Mouse (Mus musculus): ENCODE data around the gene Dntt.

Gene Dntt

DNA sequence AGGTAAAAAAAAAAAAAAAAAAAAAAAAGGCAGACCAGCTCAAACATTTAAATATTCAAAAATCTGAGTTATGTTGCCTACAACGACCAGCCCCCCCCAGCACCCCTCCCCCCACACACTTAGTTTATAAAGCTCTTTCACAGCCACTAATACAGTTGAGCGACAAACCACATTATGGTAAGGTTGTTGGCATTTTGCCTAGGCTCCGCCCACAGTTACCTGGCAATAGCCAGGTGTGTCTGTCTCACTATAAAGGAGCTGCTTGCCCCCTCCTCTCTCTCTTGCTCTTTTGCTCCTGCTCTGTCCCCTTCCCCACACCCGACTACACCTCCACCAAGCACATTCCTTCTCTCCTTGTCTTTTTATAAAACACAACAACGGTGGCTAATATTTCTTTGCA lies 17.4 kb upstream of the Dntt start:
- DNase-seq, result no peak

DNA sequence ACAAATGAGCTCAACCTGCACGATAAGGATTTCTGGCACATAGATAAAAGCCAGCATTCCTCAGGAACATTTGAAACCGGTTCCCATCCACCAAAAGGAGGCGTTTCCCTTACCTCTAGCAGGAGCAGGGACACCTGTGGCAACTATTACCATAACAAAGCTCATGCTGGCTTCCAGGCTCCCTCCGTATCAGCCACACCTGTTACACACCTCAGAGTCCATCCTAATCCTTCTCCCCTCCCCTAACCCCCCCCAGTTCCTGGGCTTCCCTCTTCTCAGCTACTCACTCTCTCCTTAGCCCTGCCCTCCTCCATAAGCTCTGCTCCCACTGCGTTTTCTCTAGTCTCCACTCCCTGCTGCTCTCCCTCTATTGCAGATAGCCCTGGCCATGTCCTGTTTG lies 15.5 kb upstream of the Dntt start:
- no peak for DNase-seq

DNA sequence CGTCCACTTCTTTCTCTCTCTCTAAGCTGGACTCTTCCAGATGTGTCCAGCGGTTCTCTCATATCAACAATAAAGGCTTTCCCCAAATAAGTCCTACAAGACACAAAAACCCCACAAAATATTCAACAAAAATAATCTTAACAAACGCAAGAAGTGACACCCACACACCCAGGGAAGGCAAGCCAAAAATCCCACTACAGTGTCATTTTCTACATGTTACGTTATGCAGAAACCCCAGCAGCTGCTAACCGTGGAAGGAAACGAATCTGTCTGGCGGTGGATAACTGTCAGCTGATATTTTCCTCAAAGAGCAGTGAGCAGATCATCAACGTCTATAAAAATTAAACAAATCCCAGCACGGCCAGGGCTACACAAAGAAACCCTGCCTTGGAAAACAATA lies 15.1 kb upstream of the Dntt start:
- DNase-seq, result no peak

DNA sequence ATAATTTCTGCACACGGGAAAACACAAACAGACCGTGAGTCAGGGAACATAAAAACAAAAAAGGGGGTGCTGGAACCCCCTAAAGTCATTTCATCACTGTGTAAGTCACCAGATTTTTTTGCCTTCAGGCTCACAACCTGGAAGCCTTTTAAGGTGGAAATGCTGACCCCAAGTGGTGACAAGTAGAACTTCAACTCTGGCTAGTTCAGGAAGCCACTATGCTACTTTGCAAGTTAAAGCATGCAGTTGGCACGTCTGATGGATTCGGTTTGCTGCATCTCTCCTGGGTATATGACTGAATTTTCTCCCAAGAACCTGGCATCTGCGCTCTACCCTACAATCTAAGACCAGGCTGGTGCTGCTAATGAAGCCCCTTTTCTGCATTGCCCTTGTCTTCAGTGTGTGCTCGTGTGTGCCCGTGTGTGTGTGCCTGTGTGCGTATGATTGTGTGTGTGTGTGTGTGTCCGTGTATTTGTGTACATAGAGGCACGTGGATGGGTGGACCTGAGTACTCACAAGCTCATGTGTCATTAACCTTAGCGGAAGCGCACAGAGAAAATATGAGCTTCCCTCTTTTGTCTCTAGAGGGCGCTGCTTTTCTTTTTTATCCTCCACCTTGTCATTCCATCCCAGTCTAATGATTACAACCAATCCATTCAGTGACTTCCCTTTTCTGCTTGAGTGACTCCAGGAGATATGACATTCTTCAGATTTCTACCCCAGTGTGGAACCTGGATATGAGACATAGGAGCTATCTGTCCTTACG lies 12.9 kb upstream of the Dntt start:
- DNase-seq, result peak; percentile 84

GRCm38 (mm10) chr19:41019164-41019675 lies 9.9 kb upstream of the Dntt start:
- peak; percentile 74 for DNase-seq

- DNase-seq, result peak; percentile 58
Measured at GRCm38 (mm10) chr19:41020537-41020936, 8.5 kb upstream of the Dntt start.

DNA sequence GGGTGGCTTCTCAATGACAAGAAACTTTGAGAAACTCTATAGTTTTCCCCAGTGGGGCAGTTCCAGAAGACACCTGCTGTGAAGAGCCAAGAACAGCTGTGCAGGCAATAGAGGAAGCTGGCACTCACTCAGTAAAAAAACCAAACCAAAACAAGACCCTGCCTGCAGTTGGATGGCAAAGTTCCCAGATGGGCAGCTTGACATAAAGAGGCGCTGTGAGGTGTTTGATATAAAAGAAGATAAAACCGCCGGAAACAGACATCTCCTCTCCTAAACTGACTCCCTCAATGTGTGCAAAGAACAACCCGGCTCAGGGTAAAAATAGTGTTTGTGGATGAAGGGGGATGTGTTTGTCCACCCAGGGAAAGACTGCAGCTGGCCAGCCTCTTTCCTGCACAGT lies 6.8 kb upstream of the Dntt start:
- DNase-seq, result peak; percentile 80

- peak; percentile 61 for DNase-seq
Measured at GRCm38 (mm10) chr19:41026551-41026950, 2.5 kb upstream of the Dntt start.

GRCm38 (mm10) chr19:41027024-41027423 lies 2.1 kb upstream of the Dntt start:
- DNase-seq, result peak; percentile 73

DNA sequence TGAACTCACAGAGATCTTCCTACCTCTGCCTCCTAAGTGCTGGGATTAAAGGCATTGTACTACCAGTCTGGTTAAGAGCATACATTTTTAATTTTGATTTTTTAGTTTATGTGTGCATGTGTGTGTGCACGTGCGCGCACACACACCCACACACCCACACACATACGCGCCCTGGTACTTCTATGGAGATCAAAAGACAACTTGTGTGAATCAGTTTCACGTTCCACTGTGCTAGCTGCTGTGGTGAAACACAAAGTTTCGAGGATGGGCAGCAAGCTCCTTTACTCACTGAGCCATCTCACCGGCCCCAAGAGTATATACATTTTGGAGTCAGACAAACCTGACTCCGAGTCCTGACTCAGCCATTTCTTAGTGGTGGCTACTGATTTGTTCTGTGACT lies 1.5 kb upstream of the Dntt start:
- peak; percentile 45 for DNase-seq

- DNase-seq, result peak; percentile 74
Measured at GRCm38 (mm10) chr19:41030161-41030560, 1.1 kb downstream of the Dntt start.

GRCm38 (mm10) chr19:41031009-41031408 lies 1.9 kb downstream of the Dntt start:
- peak; percentile 84 for DNase-seq

- DNase-seq, result no peak
Measured at GRCm38 (mm10) chr19:41031869-41032268, 2.8 kb downstream of the Dntt start.

DNA sequence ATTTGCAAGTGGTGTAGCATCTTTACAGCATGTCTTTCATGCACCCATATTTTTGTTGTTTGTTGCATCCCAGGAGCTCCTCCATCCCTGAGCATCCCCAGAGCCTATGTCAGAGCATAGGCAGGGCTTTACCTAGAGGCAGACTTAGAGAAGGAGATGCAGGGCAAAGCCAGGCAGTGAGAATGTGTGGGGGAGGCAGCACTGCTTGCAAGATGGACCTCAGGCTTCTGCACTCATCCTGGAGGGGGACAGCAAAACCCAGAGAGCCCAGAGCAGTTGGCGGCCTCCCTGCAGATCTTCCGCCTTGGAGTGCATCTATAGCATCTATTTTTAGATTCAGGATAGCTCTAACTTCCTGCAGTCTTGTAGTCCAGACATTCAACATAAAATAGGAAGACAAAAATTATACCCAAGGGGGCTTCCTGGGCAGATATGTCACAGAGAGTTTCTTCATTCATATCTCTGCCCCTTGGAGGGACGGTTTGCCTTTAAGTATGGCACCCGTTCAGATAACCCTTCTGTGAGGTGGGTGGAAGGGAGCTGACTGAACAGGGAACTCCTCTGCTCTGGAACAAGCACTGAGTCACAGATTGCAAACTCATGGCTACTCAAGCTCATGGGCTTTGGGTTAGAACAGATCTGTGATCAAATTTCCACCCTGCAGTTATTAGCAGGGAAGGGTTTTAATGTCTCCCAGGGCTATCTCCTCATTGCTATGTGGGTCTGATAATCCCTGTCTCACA lies 6.9 kb downstream of the Dntt start:
- DNase-seq, result no peak

GRCm38 (mm10) chr19:41039110-41039509 lies 10.0 kb downstream of the Dntt start:
- peak; percentile 86 for DNase-seq

- DNase-seq, result no peak
Measured at GRCm38 (mm10) chr19:41045091-41045770, 16.2 kb downstream of the Dntt start.

DNA sequence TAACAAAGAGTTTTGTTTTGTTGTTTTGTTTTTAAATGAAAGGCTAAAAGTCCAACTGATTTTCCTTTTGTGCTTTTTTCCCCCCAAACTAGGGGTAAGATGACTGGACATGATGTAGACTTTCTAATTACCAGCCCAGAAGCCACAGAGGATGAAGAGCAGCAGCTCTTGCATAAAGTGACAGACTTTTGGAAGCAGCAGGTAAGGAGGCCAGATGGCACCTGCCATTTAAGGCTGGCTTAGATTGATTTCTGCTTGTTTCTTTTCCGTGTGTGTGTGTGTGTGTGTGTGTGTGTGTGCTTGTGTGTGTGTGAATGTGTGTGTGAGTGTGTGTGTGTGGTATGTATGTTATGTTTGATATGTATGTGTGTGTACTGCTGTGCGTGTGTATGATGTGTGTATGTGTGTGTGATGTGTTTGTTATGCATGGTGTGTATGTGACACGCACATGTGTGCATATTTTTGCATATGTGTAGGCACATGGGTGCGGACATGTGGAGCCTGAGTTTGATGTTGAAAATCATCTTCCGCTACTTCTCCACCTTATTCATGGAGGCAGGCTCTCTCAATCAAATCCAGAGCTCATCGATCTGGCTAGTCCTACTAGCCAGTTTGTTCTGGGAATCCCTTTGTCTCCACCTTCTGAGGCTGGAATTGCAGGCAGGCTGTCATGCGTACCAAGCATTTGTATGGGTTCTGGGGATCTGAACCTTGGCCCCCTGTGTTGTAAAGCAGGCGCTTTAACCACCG lies 18.5 kb downstream of the Dntt start:
- DNase-seq, result no peak

DNA sequence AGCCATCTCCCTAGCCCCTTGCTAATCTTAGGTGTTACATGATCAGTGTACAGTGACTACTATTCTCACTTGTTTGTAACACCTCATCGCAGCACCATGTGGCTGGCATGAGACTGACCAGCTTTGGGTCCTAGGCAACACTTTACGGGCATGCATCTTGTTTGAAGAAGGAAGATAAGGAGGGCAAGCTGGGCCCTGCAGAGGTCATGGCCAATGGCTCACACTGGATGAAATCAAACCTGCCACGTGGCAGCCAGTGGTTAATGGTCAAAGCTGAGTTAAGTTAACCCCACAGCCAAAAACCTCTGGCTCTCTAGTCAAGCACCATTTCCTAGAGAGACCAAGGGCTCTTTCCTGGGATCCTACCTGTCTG lies 19.1 kb downstream of the Dntt start:
- no peak for DNase-seq

DNA sequence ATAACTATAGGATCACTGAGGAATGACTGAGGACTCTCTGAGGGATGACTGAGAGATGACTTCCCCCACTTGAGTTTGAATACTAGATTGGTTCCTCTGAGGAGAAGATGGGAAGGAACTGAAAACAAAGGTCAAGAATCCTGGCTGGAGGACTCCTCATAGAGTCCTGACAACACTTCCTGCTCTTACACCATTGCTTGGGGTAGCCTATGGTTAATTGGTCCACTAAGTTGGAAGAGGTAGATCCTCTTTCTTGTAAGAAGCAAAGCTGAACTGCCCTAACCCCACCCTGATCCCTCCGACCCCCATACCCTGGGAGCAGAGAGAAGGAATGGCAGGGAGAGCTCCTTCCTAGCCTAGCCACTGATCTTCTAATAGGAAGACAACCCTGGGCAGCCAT lies 22.6 kb downstream of the Dntt start:
- no peak for DNase-seq

GRCm38 (mm10) chr19:41052247-41052646 lies 23.2 kb downstream of the Dntt start:
- DNase-seq, result no peak

DNA sequence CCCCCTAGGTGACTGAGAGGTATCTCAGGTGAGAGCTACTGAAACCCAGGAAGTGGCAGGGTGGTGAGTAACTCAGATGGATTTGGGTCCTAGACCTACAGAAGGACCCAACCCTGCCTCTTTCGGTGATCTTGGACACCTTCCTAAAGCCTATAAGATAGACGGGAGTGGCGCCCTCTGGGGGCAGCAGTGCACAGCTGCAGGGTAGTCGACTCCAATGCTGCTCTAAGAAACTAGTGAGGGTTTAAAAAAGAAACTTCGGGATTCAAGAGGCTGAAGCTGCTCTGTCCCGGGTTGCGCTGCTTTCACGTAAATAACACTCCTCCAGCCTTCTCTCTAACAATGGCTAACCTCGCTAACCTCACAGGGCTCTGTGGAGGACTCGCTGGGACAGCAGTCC lies 24.5 kb downstream of the Dntt start:
- DNase-seq, result peak; percentile 82

GRCm38 (mm10) chr19:41054702-41055101 lies 25.6 kb downstream of the Dntt start:
- no peak for DNase-seq

- peak; percentile 91 for DNase-seq
Measured at GRCm38 (mm10) chr19:41071500-41071899, 42.4 kb downstream of the Dntt start.
